Mouse (Mus musculus) left cerebral cortex, adult 8-10 months (tissue): ENCODE results near the gene Rpsa. TPM values are rescaled to one million over a fixed set of nuclear protein-coding genes. Genes with fewer than 3 reads are reported as not detected.

ENCODE experiments used
- DNase-seq, 2 experiments: peaks; one replicate each; pipeline ENCODE4 v3.0.0; 2022; ENCODE audit warnings: low spot score in 2 of 2
- total RNA-seq, 4 experiments: library from RNA; stranded (reverse); gene quantifications; 2 replicates each; pipeline ENCODE4 v1.2.4; 2022

The Rpsa gene
- total RNA-seq, 4 experiments from 2014 or later = 420 to 493 (median 451) TPM

GRCm38 (mm10) chr9:120113456-120113855, 14.0 kb upstream of the Rpsa start:
- no peak for DNase-seq

- no peak for DNase-seq
Observed at GRCm38 (mm10) chr9:120114051-120114788, 13.3 kb upstream of the Rpsa start.

- DNase-seq = no peak
Observed at GRCm38 (mm10) chr9:120114789-120115151, 12.7 kb upstream of the Rpsa start.

GRCm38 (mm10) chr9:120115580-120115979, 11.9 kb upstream of the Rpsa start:
- DNase-seq = no peak

- no peak for DNase-seq
Observed at GRCm38 (mm10) chr9:120116184-120116624, 11.3 kb upstream of the Rpsa start.

GRCm38 (mm10) chr9:120118212-120118611, 9.3 kb upstream of the Rpsa start:
- DNase-seq = no peak

GRCm38 (mm10) chr9:120120503-120120902, 7.0 kb upstream of the Rpsa start:
- DNase-seq = no peak

GRCm38 (mm10) chr9:120126868-120127267, 621 bp upstream of the Rpsa start:
- DNase-seq = no peak

- no peak for DNase-seq
Observed at GRCm38 (mm10) chr9:120129276-120129675, 1.8 kb downstream of the Rpsa start.

- DNase-seq = no peak
Observed at GRCm38 (mm10) chr9:120131784-120132288, 4.3 kb downstream of the Rpsa start.

- DNase-seq = no peak
Observed at GRCm38 (mm10) chr9:120132980-120133754, 5.7 kb downstream of the Rpsa start.

GRCm38 (mm10) chr9:120133755-120134475, 6.4 kb downstream of the Rpsa start:
- DNase-seq = no peak

GRCm38 (mm10) chr9:120134529-120135160, 7.2 kb downstream of the Rpsa start:
- DNase-seq = no peak

- no peak for DNase-seq
Observed at GRCm38 (mm10) chr9:120135454-120135853, 8.0 kb downstream of the Rpsa start.

GRCm38 (mm10) chr9:120140652-120141051, 13.2 kb downstream of the Rpsa start:
- DNase-seq = peak; percentile 36 to 44

GRCm38 (mm10) chr9:120144474-120144873, 17.0 kb downstream of the Rpsa start:
- peak in 1 of 2 experiments; percentile 48 for DNase-seq

GRCm38 (mm10) chr9:120149222-120149828, 21.8 kb downstream of the Rpsa start, which contains the start of gene Mobp:
Gene Mobp (plus strand): TSS chr9:120149707.
- DNase-seq = no peak

GRCm38 (mm10) chr9:120151152-120151551, 23.7 kb downstream of the Rpsa start:
- no peak for DNase-seq

- DNase-seq = no peak
Observed at GRCm38 (mm10) chr9:120151906-120152399, 24.5 kb downstream of the Rpsa start.

- no peak for DNase-seq
Observed at GRCm38 (mm10) chr9:120158047-120158446, 30.6 kb downstream of the Rpsa start.

GRCm38 (mm10) chr9:120163862-120164261, 36.4 kb downstream of the Rpsa start:
- DNase-seq = no peak
